Mouse (Mus musculus): ENCODE measurements around the gene Tatdn3.
"Not testable (repeated sequence)": the region's sequence is repeated elsewhere in the genome, so short reads cannot be mapped to it uniquely, and the experiment has no call there.

Gene Tatdn3

GRCm38 (mm10) chr1:191030182-191030581, 32.5 kb downstream of the Tatdn3 start:
- DNase-seq, result no peak

DNA sequence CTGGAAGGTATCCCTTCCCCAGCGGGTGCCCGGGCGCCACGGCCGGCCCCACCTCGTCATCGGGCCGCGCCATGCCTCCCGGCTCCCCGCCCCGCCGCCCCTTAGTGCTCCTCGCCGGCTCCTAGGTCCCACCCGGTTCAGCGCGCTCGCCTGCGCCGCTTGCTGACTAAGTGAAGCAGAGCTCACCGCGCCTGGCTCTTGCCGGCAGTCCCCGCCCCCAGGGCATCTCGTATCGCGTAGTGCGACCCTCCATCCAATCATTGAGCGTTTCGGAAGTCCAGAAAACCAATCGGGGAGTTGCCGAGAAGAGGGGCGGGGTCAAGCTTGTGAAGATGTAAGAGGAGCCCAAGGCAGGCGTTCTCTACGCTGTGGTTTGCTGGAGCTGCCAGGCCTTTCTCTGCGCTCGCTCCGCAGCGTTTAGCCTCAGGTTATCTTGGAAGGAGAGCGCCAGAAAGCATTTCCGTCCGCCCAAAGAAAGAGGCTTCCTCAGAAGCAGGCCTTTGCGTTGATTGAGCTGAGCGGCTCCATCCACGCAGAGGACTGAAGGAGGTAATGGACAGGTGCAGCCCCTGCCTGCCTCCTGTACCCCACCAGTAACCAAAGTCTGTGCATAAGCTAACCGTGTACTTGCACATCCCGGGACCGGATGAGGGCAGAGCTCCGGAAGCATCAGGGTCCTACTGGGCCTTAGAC, 36.6 kb downstream of the Tatdn3 start, which contains the start of gene Flvcr1:
Flvcr1 (minus strand) TSS at position 138 of the 693 bp plus-strand sequence.
- DNase-seq, result peak; percentile 99

GRCm38 (mm10) chr1:191025016-191026012, 37.4 kb downstream of the Tatdn3 start:
- DNase-seq, result peak in 1 of 2 experiments; percentile 28

DNA sequence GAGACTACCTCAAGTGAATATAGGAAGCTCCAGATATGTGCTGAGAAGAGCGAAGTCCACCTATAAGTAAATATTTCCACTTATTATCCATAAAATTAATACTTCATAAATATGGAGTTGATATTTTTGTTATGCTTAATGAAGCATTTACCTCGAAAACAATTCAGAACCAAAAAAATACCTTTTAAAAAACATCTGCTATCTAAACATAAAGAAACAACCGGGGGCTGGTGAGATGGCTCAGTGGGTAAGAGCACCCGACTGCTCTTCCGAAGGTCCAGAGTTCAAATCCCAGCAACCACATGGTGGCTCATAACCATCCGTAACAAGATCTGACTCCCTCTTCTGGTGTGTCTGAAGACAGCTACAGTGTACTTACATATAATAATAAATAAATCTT, 38.9 kb downstream of the Tatdn3 start:
- DNase-seq, result not testable (repeated sequence)

GRCm38 (mm10) chr1:191023140-191023539, 39.6 kb downstream of the Tatdn3 start:
- DNase-seq, result no peak

DNA sequence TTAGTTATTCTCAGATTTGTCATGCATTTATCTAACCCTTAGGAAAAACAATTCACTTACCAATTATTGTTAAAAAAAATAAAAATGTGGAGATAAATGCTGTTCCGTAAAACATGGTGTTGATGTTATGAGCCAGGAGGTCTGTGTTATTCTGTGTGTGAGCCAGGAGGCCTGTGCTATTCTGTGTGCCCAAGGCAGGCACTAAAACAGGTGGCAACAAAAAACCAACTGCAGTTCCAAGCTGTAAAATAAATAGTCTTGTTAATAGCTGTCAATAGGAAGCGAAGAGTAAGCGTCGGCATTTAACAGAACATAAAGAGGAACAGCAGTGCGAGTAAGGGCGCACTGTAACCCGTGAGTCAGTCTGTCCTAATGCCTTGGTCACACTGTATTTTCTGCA, 41.7 kb downstream of the Tatdn3 start:
- DNase-seq, result no peak

GRCm38 (mm10) chr1:191020217-191020924, 42.4 kb downstream of the Tatdn3 start:
- no peak for DNase-seq

GRCm38 (mm10) chr1:191019803-191020202, 42.9 kb downstream of the Tatdn3 start:
- no peak for DNase-seq

GRCm38 (mm10) chr1:191014271-191014670, 48.5 kb downstream of the Tatdn3 start:
- no peak for DNase-seq

DNA sequence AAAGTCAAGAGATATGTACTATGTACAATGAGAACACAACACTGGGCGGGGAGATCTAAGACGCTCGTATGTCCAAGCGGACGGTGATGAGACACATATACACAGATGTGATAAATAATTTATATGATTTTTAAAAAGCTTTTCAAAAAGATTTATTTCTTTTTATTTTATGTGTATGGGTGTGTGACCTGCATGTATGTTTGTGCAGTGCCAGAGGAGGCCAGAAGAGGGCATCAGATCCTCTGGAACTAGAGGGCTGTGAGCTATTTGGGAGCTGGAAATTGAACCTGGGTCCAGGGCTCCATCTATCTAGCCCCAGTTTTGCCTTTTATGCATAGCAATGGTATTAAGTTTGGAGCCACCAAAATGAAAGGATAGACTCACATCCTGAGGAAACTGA, 54.0 kb downstream of the Tatdn3 start:
- peak in 1 of 2 experiments; percentile 37 for DNase-seq

DNA sequence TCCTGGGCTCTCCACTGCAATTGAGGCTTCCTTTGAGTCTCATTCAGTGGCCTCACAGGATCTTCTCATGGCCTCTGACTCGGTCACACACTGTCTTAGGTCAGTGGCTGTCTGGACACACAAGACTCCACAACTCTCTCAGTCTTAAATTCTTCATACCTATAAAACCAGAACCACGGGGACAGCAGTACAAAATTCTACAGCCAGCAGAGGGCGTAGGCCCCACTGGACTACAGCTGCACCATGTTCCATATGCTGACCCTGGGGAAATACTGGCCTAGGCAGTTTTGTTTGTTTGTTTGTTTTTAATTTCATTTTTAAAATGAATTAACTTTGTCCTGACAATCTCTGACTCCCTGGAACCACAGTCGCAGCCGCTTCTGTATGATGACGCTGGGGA, 60.5 kb downstream of the Tatdn3 start:
- peak in 1 of 2 experiments; percentile 28 for DNase-seq

- peak; percentile 75 to 78 for DNase-seq
Measured at GRCm38 (mm10) chr1:191000686-191001085, 62.0 kb downstream of the Tatdn3 start.

DNA sequence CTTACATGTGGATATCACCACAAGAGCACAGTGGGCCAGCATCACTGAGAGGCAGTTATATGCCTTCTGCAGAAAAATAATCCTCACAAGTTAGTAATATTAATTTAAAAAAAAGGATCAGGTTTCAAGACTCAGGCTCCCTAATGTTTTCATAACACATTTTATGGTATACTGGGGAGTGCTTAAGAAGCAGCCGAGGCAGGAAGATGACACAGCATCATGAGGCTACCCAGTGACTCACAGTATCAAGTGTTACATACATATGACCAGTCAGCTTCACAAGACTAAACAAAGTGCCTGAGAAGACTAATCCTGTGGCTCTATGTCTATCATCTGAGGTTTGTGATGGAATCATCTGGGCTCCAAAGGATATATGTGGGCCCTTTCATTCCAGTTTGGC, 64.7 kb downstream of the Tatdn3 start:
- DNase-seq, result no peak

DNA sequence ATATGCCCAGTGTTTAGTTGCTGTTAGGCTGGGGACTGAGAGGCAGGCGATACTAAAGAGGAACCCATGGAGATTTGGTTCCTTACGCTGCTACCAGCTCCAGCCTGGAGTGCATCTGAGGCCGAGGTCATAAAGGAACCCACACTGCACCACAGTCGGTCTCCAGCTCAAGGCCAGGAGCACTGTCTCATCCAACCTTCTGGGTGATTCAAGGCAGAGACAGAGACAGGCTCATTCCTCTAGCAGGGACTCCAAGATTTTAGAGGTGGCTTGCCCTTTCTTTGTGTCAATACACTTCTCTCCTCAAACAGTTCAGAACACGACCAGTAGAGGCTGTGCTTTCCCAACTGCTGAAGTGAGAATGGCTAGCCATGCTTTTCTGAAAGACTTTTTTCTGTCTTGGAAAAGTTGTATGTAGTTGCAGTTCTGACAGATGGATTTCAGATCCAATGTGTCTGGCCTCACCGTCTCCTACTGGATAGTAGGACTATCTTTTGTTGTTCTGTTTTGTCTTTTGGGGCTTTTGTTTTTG, 66.3 kb downstream of the Tatdn3 start:
- no peak for DNase-seq
